Mouse (Mus musculus): ENCODE measurements around the gene Padi3. TPM values are rescaled to one million over a fixed set of nuclear protein-coding genes. Genes with fewer than 3 reads are reported as not detected.

Padi3 gene
- polyA plus RNA-seq, 1 experiment: 0.03 TPM

Other genes with a start within 250 kb of the Padi3 start
- 29.1 and 36.6 TPM in 2 replicates for gene Arhgef10l, start 144.6 kb downstream of the Padi3 start, polyA plus RNA-seq (2012; rRNA removed)
- gene Rcc2, start 110.1 kb downstream of the Padi3 start, polyA plus RNA-seq (2012; rRNA removed): 37.0 and 50.0 TPM in 2 replicates
- gene Padi6, start 68.0 kb downstream of the Padi3 start, polyA plus RNA-seq (2012; rRNA removed): 0.05 and 0.23 TPM in 2 replicates
- gene Padi4, start 36.4 kb downstream of the Padi3 start, polyA plus RNA-seq (2012; rRNA removed): 2.6 and 2.7 TPM in 2 replicates
- gene Padi1, start 35.1 kb upstream of the Padi3 start, polyA plus RNA-seq (2012; rRNA removed): 0.12 and 1.4 TPM in 2 replicates
- 25.1 and 45.2 TPM in 2 replicates for gene Padi2, start 95.7 kb upstream of the Padi3 start, polyA plus RNA-seq (2012; rRNA removed)
- gene Sdhb, start 150.6 kb upstream of the Padi3 start, polyA plus RNA-seq (2012; rRNA removed): 143 and 165 TPM in 2 replicates
- gene Atp13a2, start 176.2 kb upstream of the Padi3 start, polyA plus RNA-seq (2012; rRNA removed): 70.8 and 80.3 TPM in 2 replicates
- gene Mfap2, start 199.8 kb upstream of the Padi3 start, polyA plus RNA-seq (2012; rRNA removed): 36.9 and 47.1 TPM in 2 replicates
- gene Crocc, start 249.9 kb upstream of the Padi3 start, polyA plus RNA-seq (2012; rRNA removed): 17.6 and 18.9 TPM in 2 replicates